Mouse (Mus musculus): ENCODE results near the gene Tomm20.

- TF ChIP-seq CTCF (IDR thresholded peaks at IDR 0.05; ENCODE audit: low read depth, low read length) (no peak), TAL1 (conservative IDR thresholded peaks at IDR 0.05; ENCODE audit: low read depth, low read length) (no peak)
Measured at GRCm38 (mm10) chr8:126928755-126929505, 16.7 kb downstream of the Tomm20 start.
